Mouse (Mus musculus): Measurements from ENCODE around the gene Apol11a. TPM values are rescaled to one million over a fixed set of nuclear protein-coding genes. Genes with fewer than 3 reads are reported as not detected.
"Not testable (repeated sequence)": the region's sequence is repeated elsewhere in the genome, so short reads cannot be mapped to it uniquely, and the experiment has no call there.

Apol11a gene
- not detected in 2 replicates for polyA plus RNA-seq (2014; fragmentation: Nextera tagmentation; extraction: Ambion mirVana)

DNA sequence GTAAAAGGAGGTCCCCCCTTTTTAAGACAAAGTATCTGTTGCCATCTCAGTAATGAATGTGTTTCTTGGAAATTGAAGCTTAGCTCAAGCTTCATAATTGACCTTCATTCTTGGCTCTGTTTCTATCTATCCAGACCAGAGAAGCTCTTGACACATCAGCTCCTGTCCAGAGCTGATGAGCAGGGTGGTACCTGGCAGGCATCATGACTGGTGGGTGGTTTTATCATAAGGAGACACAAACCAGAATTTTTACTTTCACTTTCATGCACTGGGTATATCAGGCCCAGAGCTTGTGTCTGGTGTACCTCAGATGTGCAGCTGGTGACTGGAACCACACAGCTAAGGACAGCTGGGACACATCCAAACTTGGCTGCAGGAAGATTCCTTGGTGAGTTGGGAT is at the start of gene Apol11a:
Gene Apol11a (plus strand): TSS at position 306 of the 400 bp plus-strand sequence.
- not testable (repeated sequence) for H3K27me3 ChIP-seq (ENCODE audit: control insufficient read depth, insufficient read depth, low read length); H3K36me3 ChIP-seq (ENCODE audit: control insufficient read depth, insufficient read depth, low read length); ATAC-seq (ENCODE audit: insufficient number of reproducible peaks, insufficient read depth, low FRiP score, low read depth); H3K4me3 ChIP-seq (ENCODE audit: control insufficient read depth in 1 of 2, insufficient read depth in 1 of 2, low read depth in 1 of 2, low read length in 2 of 2); H3K9me3 ChIP-seq (ENCODE audit: control insufficient read depth, low read length); H3K27ac ChIP-seq (replicated peaks in 1 of 2; ENCODE audit: control insufficient read depth in 1 of 2, insufficient read depth in 1 of 2, low read depth in 2 of 2, low read length in 2 of 2); H3K9ac ChIP-seq (ENCODE audit: low read length); H3K4me2 ChIP-seq (ENCODE audit: low read length); H3K4me1 ChIP-seq (ENCODE audit: control insufficient read depth in 2 of 2, insufficient read depth in 2 of 2, low read length in 2 of 2)

DNA sequence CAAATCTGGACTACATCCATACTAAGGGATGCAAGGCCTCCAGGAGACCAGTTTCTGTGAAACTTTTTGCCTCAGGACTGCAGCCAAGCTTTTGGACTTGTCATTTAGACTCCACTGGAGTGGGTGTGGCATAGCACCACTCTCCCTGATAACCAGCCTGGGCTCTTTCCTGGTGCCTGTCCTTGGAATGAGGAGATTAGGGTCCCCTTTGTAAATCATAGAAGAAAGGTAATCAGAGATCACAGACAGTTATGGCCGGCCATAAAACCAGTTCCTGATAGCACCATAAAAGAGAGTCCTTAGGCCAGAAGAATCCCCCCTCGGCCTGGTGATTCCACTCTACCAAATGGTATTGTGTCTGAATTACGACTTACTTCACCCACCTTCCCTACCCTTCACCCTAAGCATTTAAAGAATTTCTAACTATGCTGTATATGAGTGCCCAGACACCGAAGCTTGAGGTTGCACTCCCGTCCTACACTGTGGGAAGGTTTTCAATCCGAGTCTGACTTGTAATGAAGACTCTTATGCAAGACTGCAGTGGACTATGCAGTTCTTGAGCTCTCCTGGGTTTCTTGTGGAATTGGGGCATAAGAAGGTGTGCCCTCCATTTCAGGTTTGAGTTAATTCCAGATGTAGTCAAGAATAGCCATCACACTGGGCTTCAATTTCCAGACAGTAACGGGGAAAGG is 33.2 kb upstream of the Apol11a start:
- not testable (repeated sequence) for H3K9me3 ChIP-seq (ENCODE audit: control insufficient read depth, low read length); H3K4me3 ChIP-seq (ENCODE audit: control insufficient read depth in 1 of 2, insufficient read depth in 1 of 2, low read depth in 1 of 2, low read length in 2 of 2); H3K9ac ChIP-seq (ENCODE audit: low read length); H3K4me2 ChIP-seq (ENCODE audit: low read length); H3K27me3 ChIP-seq (ENCODE audit: control insufficient read depth, insufficient read depth, low read length); H3K27ac ChIP-seq (replicated peaks in 1 of 2; ENCODE audit: control insufficient read depth in 1 of 2, insufficient read depth in 1 of 2, low read depth in 2 of 2, low read length in 2 of 2); ATAC-seq (ENCODE audit: insufficient number of reproducible peaks, insufficient read depth, low FRiP score, low read depth); H3K36me3 ChIP-seq (ENCODE audit: control insufficient read depth, insufficient read depth, low read length); H3K4me1 ChIP-seq (ENCODE audit: control insufficient read depth in 2 of 2, insufficient read depth in 2 of 2, low read length in 2 of 2)
- WGBS: 74% methylated on average over 7 of the region's 7 CpGs

DNA sequence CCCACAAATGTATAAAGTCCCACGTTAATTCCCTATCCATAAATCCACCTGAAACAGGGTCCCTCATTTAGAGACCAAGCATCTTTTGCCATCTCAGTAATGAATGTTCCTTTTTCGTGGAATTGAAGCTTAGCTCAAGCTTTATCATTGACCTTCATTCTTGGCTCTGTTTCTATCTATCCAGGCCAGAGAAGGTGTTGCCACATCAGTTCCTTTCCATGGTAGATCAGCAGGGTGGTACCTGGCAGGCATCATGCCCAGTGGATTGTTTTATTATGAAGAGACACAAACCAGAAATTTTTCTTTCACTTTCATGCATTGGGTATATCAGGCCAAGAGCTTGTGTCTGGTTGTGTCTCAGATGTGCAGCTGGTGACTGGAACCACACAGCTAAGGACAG is 31.4 kb upstream of the Apol11a start, which contains the start of gene Apol10a:
Gene Apol10a (plus strand): TSS at position 355 of the 400 bp plus-strand sequence.
- not testable (repeated sequence) for H3K4me1 ChIP-seq (ENCODE audit: control insufficient read depth in 2 of 2, insufficient read depth in 2 of 2, low read length in 2 of 2); H3K4me2 ChIP-seq (ENCODE audit: low read length); H3K4me3 ChIP-seq (ENCODE audit: control insufficient read depth in 1 of 2, insufficient read depth in 1 of 2, low read depth in 1 of 2, low read length in 2 of 2); ATAC-seq (ENCODE audit: insufficient number of reproducible peaks, insufficient read depth, low FRiP score, low read depth); H3K9me3 ChIP-seq (ENCODE audit: control insufficient read depth, low read length); H3K27me3 ChIP-seq (ENCODE audit: control insufficient read depth, insufficient read depth, low read length); H3K9ac ChIP-seq (ENCODE audit: low read length); H3K27ac ChIP-seq (replicated peaks in 1 of 2; ENCODE audit: control insufficient read depth in 1 of 2, insufficient read depth in 1 of 2, low read depth in 2 of 2, low read length in 2 of 2); H3K36me3 ChIP-seq (ENCODE audit: control insufficient read depth, insufficient read depth, low read length)
- WGBS: 57% methylated on average over 2 of the region's 2 CpGs

DNA sequence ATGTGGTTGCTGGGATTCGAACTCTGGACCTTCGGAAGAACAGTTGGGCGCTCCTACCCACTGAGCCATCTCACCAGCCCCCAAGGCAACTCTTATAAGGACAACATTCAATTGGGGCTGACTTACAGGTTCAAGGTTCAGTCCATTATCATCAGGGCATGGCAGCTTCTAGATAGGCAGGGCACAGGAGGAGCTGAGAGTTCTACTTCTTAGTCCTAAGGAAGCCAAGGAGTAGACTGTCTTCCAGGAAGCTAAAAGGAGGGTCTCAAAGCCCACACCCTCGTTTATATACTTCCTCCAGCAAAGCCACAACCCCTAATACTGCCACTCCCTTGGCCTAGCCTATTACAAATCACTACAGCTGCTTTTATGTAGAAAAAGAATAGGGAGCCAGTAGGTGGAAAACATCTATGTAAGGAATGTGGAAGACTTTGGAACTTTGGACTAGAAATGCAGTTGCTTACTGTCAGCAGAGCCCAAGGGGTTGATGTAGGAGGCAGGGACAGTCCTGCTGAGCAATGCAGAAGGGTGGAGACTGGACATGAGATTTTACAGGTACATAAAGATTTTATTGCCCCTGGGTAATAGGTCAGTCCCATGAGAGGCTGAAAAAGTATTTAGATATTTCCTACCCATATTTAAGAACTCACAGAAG is 25.8 kb upstream of the Apol11a start:
- Histone ChIP-seq H3K4me2 (ENCODE audit: low read length) (no peak overlapping the region), H3K9ac (ENCODE audit: low read length) (no peak overlapping the region), H3K4me3 (ENCODE audit: control insufficient read depth in 1 of 2, insufficient read depth in 1 of 2, low read depth in 1 of 2, low read length in 2 of 2) (no peak overlapping the region), H3K36me3 (ENCODE audit: control insufficient read depth, insufficient read depth, low read length) (no peaks in the 10 kb centered on the region), H3K4me1 (ENCODE audit: control insufficient read depth in 2 of 2, insufficient read depth in 2 of 2, low read length in 2 of 2) (no peaks in the 10 kb centered on the region), H3K9me3 (ENCODE audit: control insufficient read depth, low read length) (no peaks in the 10 kb centered on the region), H3K27me3 (ENCODE audit: control insufficient read depth, insufficient read depth, low read length) (no peaks in the 10 kb centered on the region), H3K27ac (replicated peaks in 1 of 2; ENCODE audit: control insufficient read depth in 1 of 2, insufficient read depth in 1 of 2, low read depth in 2 of 2, low read length in 2 of 2) (no peak overlapping the region)
- WGBS: 73% methylated on average over 4 of the region's 4 CpGs
- no peak for ATAC-seq (ENCODE audit: insufficient number of reproducible peaks, insufficient read depth, low FRiP score, low read depth)

DNA sequence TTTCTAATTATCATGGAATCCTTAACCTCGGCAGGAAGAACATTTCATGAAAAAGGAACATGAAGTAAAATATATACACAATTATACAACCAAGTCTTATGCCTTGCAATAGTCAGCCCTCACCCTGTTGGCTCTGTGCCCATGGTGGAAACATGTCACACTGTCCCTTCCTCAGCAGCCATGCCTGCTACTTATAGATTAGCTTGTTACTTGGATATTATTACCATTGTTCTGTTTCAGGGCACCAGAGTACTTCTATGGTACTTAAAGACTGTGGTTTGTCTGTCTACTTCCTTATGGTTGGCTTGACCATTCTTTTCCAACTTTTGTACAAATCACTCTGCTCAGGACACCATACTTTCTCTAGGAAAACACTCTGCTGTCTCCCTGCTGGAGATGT is 14.9 kb upstream of the Apol11a start:
- no CpG with 5 or more reads among the region's 1 CpGs for WGBS
- not testable (repeated sequence) for H3K27ac ChIP-seq (replicated peaks in 1 of 2; ENCODE audit: control insufficient read depth in 1 of 2, insufficient read depth in 1 of 2, low read depth in 2 of 2, low read length in 2 of 2); H3K4me1 ChIP-seq (ENCODE audit: control insufficient read depth in 2 of 2, insufficient read depth in 2 of 2, low read length in 2 of 2); H3K9me3 ChIP-seq (ENCODE audit: control insufficient read depth, low read length); H3K4me3 ChIP-seq (ENCODE audit: control insufficient read depth in 1 of 2, insufficient read depth in 1 of 2, low read depth in 1 of 2, low read length in 2 of 2); H3K4me2 ChIP-seq (ENCODE audit: low read length); ATAC-seq (ENCODE audit: insufficient number of reproducible peaks, insufficient read depth, low FRiP score, low read depth); H3K9ac ChIP-seq (ENCODE audit: low read length); H3K27me3 ChIP-seq (ENCODE audit: control insufficient read depth, insufficient read depth, low read length); H3K36me3 ChIP-seq (ENCODE audit: control insufficient read depth, insufficient read depth, low read length)

DNA sequence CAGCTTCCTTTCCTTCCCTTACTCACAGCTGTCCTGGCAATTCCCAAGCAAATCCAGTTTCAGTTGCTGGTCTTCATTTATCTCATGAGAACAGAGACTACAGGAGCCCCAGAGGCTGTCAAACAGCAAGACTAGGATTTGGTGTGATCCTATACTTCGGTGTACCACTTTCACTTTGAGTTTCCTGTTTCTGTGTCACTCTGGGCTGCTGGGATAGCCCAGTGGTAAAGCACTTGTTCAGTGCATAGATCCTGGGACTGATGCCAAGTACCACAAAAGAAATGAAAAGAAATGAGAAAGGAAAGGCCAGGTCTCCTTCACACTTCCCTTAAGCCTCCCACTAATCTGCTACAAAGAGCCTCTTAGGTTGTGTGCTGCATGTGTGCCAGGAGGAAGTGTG is 13.4 kb upstream of the Apol11a start:
- not testable (repeated sequence) for H3K9ac ChIP-seq (ENCODE audit: low read length); H3K27ac ChIP-seq (replicated peaks in 1 of 2; ENCODE audit: control insufficient read depth in 1 of 2, insufficient read depth in 1 of 2, low read depth in 2 of 2, low read length in 2 of 2); H3K4me1 ChIP-seq (ENCODE audit: control insufficient read depth in 2 of 2, insufficient read depth in 2 of 2, low read length in 2 of 2); H3K9me3 ChIP-seq (ENCODE audit: control insufficient read depth, low read length); H3K4me2 ChIP-seq (ENCODE audit: low read length); H3K36me3 ChIP-seq (ENCODE audit: control insufficient read depth, insufficient read depth, low read length); H3K27me3 ChIP-seq (ENCODE audit: control insufficient read depth, insufficient read depth, low read length); H3K4me3 ChIP-seq (ENCODE audit: control insufficient read depth in 1 of 2, insufficient read depth in 1 of 2, low read depth in 1 of 2, low read length in 2 of 2)
- 81% methylated on average over 1 of the region's 1 CpGs for WGBS
- ATAC-seq (ENCODE audit: insufficient number of reproducible peaks, insufficient read depth, low FRiP score, low read depth): 0 out of 2 replicates have a peak, but pooled peaks have one; percentile 54

DNA sequence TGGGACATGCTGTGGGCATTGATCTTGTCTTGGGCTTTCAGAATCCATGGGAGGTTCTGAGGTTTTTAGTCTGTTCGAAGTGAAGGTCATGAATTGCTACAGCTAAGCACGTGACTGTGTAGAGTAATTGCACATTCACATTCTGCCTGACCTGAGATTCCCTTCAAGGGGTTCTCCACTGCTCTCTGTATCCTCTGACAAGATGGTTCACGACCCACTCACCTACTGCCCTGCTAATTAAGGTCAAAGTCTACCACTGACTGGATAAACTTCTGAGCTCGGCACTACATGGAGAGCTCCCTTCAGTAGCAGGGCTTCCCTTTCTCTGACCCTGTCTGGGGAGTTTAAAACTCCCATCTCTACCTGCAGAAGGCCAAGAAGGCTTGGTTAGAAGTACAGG is 12.5 kb downstream of the Apol11a start:
- ATAC-seq (ENCODE audit: insufficient number of reproducible peaks, insufficient read depth, low FRiP score, low read depth); H3K27me3 ChIP-seq (ENCODE audit: control insufficient read depth, insufficient read depth, low read length); H3K4me1 ChIP-seq (ENCODE audit: control insufficient read depth in 2 of 2, insufficient read depth in 2 of 2, low read length in 2 of 2); H3K36me3 ChIP-seq (ENCODE audit: control insufficient read depth, insufficient read depth, low read length); H3K27ac ChIP-seq (replicated peaks in 1 of 2; ENCODE audit: control insufficient read depth in 1 of 2, insufficient read depth in 1 of 2, low read depth in 2 of 2, low read length in 2 of 2); H3K4me2 ChIP-seq (ENCODE audit: low read length); H3K4me3 ChIP-seq (ENCODE audit: control insufficient read depth in 1 of 2, insufficient read depth in 1 of 2, low read depth in 1 of 2, low read length in 2 of 2); H3K9ac ChIP-seq (ENCODE audit: low read length); H3K9me3 ChIP-seq (ENCODE audit: control insufficient read depth, low read length): not testable (repeated sequence)
- WGBS: 69% methylated on average over 4 of the region's 4 CpGs
